Mouse (Mus musculus): ENCODE results near the gene Usp12. TPM values are rescaled to one million over a fixed set of nuclear protein-coding genes. Genes with fewer than 3 reads are reported as not detected.

Gene Usp12
- total RNA-seq, 2 experiments from 2014 or later: 53.7 to 56.7 TPM

- intact Hi-C loops (cut with DNase I): no loop called here
- peak; percentile 39 to 81 for DNase-seq (ENCODE audit: low spot score in 2 of 2)
Measured at GRCm38 (mm10) chr5:146809951-146810350, 15.1 kb upstream of the Usp12 start.

GRCm38 (mm10) chr5:146806004-146806430 lies 11.2 kb upstream of the Usp12 start:
- intact Hi-C loops (cut with DNase I): no loop called here
- no peak for DNase-seq (ENCODE audit: low spot score in 2 of 2)

GRCm38 (mm10) chr5:146798031-146798430 lies 3.2 kb upstream of the Usp12 start:
- no peak for DNase-seq (ENCODE audit: low spot score in 2 of 2)
- intact Hi-C loops (cut with DNase I): no loop called here

- intact Hi-C loops (cut with DNase I): no loop called here
- DNase-seq (ENCODE audit: low spot score in 2 of 2): peak; percentile 47 to 57
Measured at GRCm38 (mm10) chr5:146795728-146796127, 922 bp upstream of the Usp12 start.

DNA sequence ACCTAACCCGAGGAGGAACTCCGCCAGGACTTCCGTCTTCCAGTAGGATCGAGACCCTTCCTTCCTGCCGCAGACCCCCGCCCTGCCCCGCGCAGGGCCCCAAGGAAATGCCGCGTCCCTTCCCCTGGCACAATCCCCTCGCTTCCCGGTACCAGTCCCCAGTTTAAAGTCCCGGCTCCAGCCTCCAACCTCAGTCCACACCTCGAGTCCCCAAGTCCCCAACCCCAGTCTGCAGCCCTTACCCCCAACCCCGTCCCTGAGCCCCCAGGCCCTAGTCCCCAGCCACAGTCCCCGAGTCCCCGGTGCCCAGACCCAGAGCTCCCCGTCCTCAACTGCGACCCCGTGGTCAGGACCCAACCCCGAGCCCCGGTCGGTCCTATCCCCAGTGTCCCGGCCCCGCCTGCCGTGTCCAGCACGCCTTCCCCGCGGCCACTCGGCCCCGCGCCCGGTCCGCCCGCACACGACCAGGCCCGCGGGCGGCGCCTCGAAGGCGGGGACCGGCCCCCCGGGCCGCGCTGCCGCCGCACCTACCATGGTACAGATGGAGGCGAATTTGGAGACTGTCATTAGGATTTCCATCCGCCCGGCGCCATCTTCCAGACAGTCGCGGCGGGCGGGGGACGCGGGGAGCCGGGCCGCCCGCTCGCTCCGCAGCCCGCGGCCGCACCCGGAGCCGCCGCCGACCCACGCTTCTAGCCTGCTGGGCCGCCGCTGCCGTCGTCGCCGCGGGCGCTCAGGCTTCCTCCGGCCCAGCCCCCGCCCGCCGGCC lies 538 bp downstream of the Usp12 start:
- DNase-seq (ENCODE audit: low spot score in 2 of 2): no peak
- intact Hi-C loops (cut with DNase I): loop anchor here (1.0 kb wide), 1 partner anchor 39 kb away; no protein-coding TSS in a partner anchor

GRCm38 (mm10) chr5:146793630-146794083 lies 1.1 kb downstream of the Usp12 start:
- DNase-seq (ENCODE audit: low spot score in 2 of 2): no peak
- intact Hi-C loops (cut with DNase I): loop anchor here (1.0 kb wide), 1 partner anchor 40 kb away; no protein-coding TSS in a partner anchor

- no peak for DNase-seq (ENCODE audit: low spot score in 2 of 2)
- intact Hi-C loops (cut with DNase I): no loop called here
Measured at GRCm38 (mm10) chr5:146792140-146792791, 2.5 kb downstream of the Usp12 start.

GRCm38 (mm10) chr5:146790944-146791343 lies 3.9 kb downstream of the Usp12 start:
- intact Hi-C loops (cut with DNase I): no loop called here
- peak; percentile 26 to 46 for DNase-seq (ENCODE audit: low spot score in 2 of 2)

DNA sequence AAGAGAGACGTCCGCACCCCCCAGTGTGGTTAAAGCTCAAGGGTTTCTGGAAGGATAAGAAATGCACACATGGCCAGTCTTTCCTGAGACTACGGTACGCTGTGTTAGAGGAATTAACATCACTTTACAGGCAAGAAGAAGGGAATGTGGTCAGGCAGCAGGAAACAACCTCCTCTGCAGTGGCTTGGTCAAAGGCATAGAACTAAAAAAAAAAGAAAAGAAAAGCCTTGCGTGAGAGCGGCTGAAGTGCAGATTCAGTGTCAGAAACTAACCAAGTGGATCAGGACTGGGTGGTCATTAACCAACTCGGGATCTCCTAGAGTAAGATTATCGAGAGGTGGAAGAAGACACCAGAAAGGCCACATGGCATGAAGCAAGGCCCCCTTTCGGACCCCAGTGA lies 5.4 kb downstream of the Usp12 start:
- DNase-seq (ENCODE audit: low spot score in 2 of 2): no peak
- intact Hi-C loops (cut with DNase I): no loop called here

DNA sequence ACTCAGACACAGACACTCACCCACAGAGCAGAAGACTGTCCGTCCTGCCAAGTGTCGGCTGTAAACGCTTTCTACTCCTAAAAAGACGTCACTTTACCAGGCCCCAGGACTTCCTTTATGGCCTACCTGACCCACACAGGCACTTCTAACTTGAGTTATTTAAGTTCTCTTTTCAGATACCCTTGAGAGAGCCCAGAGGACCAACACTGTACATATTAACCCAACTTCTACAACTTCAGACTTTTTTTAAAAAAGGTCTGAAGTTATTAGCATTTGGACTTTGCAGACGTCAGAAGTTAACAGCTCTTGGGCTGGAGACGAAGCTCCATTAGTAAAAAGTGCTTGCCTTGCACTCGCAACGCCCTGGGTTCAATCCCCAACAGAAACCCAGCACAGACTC lies 8.7 kb downstream of the Usp12 start:
- intact Hi-C loops (cut with DNase I): no loop called here
- no peak for DNase-seq (ENCODE audit: low spot score in 2 of 2)

DNA sequence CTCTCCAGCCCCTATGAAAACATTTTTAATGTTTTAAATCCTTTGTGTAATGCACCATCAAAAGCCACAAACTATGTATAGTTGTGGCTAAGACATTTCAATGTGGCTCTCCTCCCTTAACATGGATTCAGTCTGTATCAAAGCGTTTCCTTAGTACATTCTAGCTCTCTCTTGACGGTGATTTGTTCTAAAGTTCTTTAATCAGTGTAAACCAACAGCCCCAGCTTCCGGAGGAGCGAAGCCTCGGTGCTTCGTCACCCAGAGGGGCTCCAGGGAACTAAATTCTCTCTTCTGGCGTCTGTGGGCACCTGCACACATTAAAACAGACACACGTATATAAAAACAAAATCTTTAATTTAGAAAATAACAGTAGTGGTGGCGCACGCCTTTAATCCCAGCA lies 10.9 kb downstream of the Usp12 start:
- DNase-seq (ENCODE audit: low spot score in 2 of 2): no peak
- intact Hi-C loops (cut with DNase I): no loop called here

GRCm38 (mm10) chr5:146783300-146783699 lies 11.5 kb downstream of the Usp12 start:
- intact Hi-C loops (cut with DNase I): no loop called here
- DNase-seq (ENCODE audit: low spot score in 2 of 2): no peak

DNA sequence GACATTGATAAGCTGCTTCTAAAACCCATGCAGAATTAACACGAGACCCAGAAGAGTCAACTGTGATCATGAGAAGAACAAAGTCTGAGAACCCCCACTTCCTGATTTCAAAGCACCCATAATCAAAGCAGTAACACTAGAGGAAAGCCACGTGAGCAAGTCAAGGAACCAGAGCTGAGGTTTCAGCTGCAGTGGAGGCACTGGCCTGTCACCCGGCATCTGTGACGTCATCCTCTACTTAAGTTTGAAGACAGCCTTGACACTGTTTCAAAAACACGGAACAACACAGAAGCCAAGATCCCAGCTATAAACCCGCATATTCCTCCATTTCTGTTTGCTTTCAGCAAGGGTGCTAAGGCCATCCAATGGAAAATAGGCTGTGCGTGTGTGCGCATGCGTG lies 13.1 kb downstream of the Usp12 start:
- DNase-seq (ENCODE audit: low spot score in 2 of 2): no peak
- intact Hi-C loops (cut with DNase I): no loop called here

DNA sequence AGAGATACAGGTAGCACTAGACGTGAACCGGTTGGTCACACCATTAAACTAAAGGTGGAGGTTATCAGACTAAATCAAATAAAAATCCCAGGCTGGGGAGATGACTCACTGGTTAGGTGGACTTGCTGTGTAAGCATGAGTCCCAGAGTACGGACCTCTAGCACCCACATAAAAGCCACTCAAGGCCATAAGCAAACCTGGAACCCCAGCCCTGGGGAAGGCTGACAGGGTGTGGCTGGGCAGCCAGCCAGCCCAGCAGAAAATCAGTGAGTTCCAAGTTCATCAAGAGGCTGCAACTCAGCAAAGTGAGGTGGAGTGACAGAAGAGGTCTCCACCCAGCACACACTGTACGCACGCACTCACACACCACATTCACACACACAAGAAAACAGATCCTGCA lies 14.9 kb downstream of the Usp12 start:
- no peak for DNase-seq (ENCODE audit: low spot score in 2 of 2)
- intact Hi-C loops (cut with DNase I): no loop called here

DNA sequence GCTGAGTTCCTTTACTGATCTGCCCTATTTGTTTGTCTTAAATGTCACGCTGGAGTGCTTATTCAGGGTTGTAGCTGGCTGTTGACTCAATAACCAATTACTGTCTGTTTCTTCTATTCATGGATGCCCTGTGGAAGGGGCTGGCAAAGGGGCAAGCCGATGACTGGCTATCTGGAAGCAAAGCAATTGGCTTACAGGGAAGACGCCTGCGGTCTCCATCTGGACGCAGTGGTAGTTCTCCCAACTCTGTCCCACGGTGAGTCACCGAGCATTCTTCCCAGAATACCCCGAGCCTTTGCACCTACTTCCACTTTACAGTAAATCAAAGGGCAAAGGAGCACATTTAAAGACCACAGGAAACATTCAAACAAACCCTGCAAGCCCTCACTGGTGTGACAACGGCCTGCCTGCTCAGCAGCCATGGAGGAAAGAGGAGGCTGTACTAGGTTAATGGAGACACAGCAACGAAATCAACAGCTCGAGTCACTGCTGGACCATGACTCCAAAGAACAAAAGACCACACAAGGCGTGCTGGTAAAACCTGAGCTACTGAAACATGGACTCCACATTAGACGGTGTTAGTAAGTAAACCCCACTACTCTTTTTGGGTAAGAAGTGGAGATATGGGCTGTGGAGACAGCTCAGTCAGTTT lies 17.7 kb downstream of the Usp12 start:
- DNase-seq (ENCODE audit: low spot score in 2 of 2): peak in 1 of 2 experiments; percentile 49
- intact Hi-C loops (cut with DNase I): no loop called here

DNA sequence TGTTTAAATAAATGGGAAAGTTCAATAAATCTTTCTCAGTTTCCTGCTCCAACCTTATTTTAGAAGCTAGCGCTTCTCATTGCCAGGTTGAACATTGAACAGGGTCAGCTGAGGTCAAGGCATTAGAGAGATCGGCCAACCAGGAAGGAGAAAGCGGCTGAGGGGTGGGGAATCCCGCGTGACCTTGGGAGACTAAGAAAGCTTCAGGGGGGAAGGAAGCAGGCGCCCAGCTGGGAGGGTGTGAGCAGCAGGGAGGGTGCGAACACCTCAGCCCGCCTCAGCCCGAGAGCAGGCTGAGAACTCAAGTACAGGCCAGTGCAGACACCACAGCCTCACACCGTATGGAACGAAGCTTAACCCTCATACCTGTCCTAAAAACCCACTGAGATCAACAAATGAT lies 22.8 kb downstream of the Usp12 start:
- no peak for DNase-seq (ENCODE audit: low spot score in 2 of 2)
- intact Hi-C loops (cut with DNase I): no loop called here

DNA sequence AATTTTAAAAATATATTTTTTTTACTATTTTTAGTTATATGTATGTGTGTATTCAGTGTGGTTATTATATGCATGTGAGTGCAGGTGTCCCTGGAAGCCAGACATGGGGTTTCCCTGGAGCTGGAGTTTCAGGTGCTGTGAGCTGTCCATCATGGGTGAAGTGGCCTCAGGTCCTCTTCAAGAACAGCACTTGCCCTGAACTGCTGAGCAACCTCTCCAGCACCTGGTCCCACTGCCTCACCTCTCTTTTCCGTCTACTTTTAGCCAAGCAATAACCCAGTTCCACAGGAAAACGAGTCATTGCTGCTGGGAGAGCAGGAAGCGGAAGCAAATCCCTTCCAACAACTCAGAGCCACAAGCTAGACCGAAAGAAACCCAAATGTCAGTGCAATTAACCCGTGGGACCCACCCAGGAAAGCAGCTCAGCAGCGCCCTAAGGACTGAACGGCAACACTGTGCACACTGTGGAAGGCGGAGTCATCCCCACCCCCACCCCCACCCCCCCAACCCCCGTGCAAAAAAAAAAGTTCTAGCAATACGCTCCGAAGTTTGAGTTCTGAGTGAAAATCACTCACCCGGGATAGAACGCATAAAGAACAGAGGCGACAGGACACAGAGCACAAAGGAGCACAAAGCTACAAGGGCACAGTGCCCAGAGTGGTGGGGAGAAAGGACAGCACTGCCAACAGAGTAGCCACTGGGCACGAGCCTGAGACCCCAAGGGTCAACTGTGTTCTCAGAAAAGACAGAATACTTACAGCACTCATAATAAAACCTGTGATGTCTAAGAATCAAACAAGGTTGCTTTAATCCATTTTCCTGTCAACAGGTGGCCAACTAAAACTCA lies 24.6 kb downstream of the Usp12 start:
- DNase-seq (ENCODE audit: low spot score in 2 of 2): no peak
- intact Hi-C loops (cut with DNase I): no loop called here

- intact Hi-C loops (cut with DNase I): no loop called here
- DNase-seq (ENCODE audit: low spot score in 2 of 2): no peak
Measured at GRCm38 (mm10) chr5:146765791-146766190, 29.0 kb downstream of the Usp12 start.

DNA sequence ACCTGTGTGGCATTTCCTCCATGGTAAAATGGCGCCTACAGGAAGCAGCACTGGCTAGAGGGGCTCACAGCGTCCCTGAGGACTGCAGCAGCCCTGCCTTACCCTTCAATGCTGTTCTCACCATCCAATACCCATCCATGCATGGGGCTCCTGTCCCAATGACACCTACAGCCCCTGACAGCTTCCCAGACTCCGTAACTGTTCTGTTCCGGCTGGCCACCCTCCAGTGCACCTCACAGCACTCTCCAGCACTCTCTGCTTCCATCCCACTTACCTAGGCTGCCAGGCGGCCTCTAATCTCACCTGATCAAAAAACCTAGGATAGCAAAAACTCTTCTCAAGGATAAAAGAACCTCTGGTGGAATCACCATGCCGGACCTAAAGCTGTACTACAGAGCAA lies 35.6 kb downstream of the Usp12 start:
- intact Hi-C loops (cut with DNase I): no loop called here
- DNase-seq (ENCODE audit: low spot score in 2 of 2): no peak

DNA sequence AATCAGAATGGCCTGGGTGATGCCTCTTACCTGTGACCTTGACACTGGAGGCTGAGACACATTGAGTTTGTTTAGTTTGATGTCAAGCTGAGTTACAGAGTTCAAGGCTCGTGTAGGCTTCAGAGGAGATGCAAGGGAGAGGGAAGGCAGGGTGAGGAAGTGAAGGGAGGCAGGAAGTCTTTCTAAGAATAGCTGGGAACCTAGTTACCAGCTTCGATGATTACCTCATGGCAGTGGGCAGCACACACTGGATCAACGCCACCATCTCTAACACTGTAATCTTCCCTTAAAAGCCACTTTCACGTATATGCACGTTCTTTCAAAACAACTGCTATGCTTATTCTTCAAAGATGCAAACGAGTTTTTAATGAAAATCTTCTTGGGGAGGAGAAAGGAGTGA lies 36.9 kb downstream of the Usp12 start:
- intact Hi-C loops (cut with DNase I): no loop called here
- DNase-seq (ENCODE audit: low spot score in 2 of 2): peak in 1 of 2 experiments; percentile 33

Measured in left cerebral cortex, postnatal 25 days (tissue).